Mouse (Mus musculus): ENCODE data around the gene Pon1. TPM values are rescaled to one million over a fixed set of nuclear protein-coding genes. Genes with fewer than 3 reads are reported as not detected.

Pon1 gene
- polyA plus RNA-seq, 1 experiment from 2014 or later = not detected

GRCm38 (mm10) chr6:5218190-5218589 is 24.4 kb upstream of the Pon1 start:
- Histone ChIP-seq H3K4me3 (ENCODE audit: low read depth, low read length) (no peak overlapping the region), H3K4me1 (ENCODE audit: control insufficient read depth, insufficient read depth, low read length) (no peaks in the 10 kb centered on the region), H3K36me3 (ENCODE audit: control insufficient read depth, insufficient read depth, low read length) (no peaks in the 10 kb centered on the region), H3K9ac (replicated peaks; ENCODE audit: low read depth, low read length) (no peak overlapping the region), H3K4me2 (ENCODE audit: low read depth, low read length) (no peak overlapping the region), H3K27me3 (ENCODE audit: control insufficient read depth, insufficient read depth, low read length) (no peaks in the 10 kb centered on the region), H3K9me3 (ENCODE audit: control insufficient read depth, low read length) (no peaks in the 10 kb centered on the region), H3K27ac (ENCODE audit: low read depth, low read length) (no peak overlapping the region)
- 96% methylated on average over 4 of the region's 4 CpGs for WGBS
- ATAC-seq (ENCODE audit: low read depth) = no peak

- H3K27ac ChIP-seq (ENCODE audit: low read depth, low read length) = no peak overlapping the region
- no peaks in the 10 kb centered on the region for H3K9me3 ChIP-seq (ENCODE audit: control insufficient read depth, low read length)
- H3K4me2 ChIP-seq (ENCODE audit: low read depth, low read length) = no peak overlapping the region
- H3K4me3 ChIP-seq (ENCODE audit: low read depth, low read length) = no peak overlapping the region
- H3K9ac ChIP-seq (replicated peaks; ENCODE audit: low read depth, low read length) = no peak overlapping the region
- 75% methylated on average over 2 of the region's 2 CpGs for WGBS
- no peak for ATAC-seq (ENCODE audit: low read depth)
- H3K27me3 ChIP-seq (ENCODE audit: control insufficient read depth, insufficient read depth, low read length) = no peaks in the 10 kb centered on the region
- H3K36me3 ChIP-seq (ENCODE audit: control insufficient read depth, insufficient read depth, low read length) = no peaks in the 10 kb centered on the region
- H3K4me1 ChIP-seq (ENCODE audit: control insufficient read depth, insufficient read depth, low read length) = no peaks in the 10 kb centered on the region
These were observed 14.1 kb upstream of the Pon1 start for GRCm38 (mm10) chr6:5207817-5208216.

- H3K4me3 ChIP-seq (ENCODE audit: low read depth, low read length) = no peak overlapping the region
- no peak overlapping the region for H3K9ac ChIP-seq (replicated peaks; ENCODE audit: low read depth, low read length)
- no peaks in the 10 kb centered on the region for H3K27me3 ChIP-seq (ENCODE audit: control insufficient read depth, insufficient read depth, low read length)
- H3K36me3 ChIP-seq (ENCODE audit: control insufficient read depth, insufficient read depth, low read length) = no peaks in the 10 kb centered on the region
- H3K4me2 ChIP-seq (ENCODE audit: low read depth, low read length) = no peak overlapping the region
- no peaks in the 10 kb centered on the region for H3K9me3 ChIP-seq (ENCODE audit: control insufficient read depth, low read length)
- no peak for ATAC-seq (ENCODE audit: low read depth)
- WGBS = 87% methylated on average over 3 of the region's 3 CpGs
- H3K27ac ChIP-seq (ENCODE audit: low read depth, low read length) = no peak overlapping the region
- H3K4me1 ChIP-seq (ENCODE audit: control insufficient read depth, insufficient read depth, low read length) = no peaks in the 10 kb centered on the region
These were observed 6.2 kb upstream of the Pon1 start for GRCm38 (mm10) chr6:5199916-5200315.

GRCm38 (mm10) chr6:5199376-5199905 is 5.7 kb upstream of the Pon1 start:
- no peaks in the 10 kb centered on the region for H3K27me3 ChIP-seq (ENCODE audit: control insufficient read depth, insufficient read depth, low read length)
- no peaks in the 10 kb centered on the region for H3K36me3 ChIP-seq (ENCODE audit: control insufficient read depth, insufficient read depth, low read length)
- no peak for ATAC-seq (ENCODE audit: low read depth)
- H3K27ac ChIP-seq (ENCODE audit: low read depth, low read length) = no peak overlapping the region
- no peak overlapping the region for H3K4me3 ChIP-seq (ENCODE audit: low read depth, low read length)
- no peak overlapping the region for H3K9ac ChIP-seq (replicated peaks; ENCODE audit: low read depth, low read length)
- no peaks in the 10 kb centered on the region for H3K4me1 ChIP-seq (ENCODE audit: control insufficient read depth, insufficient read depth, low read length)
- no peak overlapping the region for H3K4me2 ChIP-seq (ENCODE audit: low read depth, low read length)
- H3K9me3 ChIP-seq (ENCODE audit: control insufficient read depth, low read length) = no peaks in the 10 kb centered on the region
- 89% methylated on average over 8 of the region's 8 CpGs for WGBS

- H3K4me1 ChIP-seq (ENCODE audit: control insufficient read depth, insufficient read depth, low read length) = no peaks in the 10 kb centered on the region
- no peak overlapping the region for H3K4me2 ChIP-seq (ENCODE audit: low read depth, low read length)
- H3K27ac ChIP-seq (ENCODE audit: low read depth, low read length) = no peak overlapping the region
- WGBS = 92% methylated on average over 5 of the region's 5 CpGs
- no peaks in the 10 kb centered on the region for H3K36me3 ChIP-seq (ENCODE audit: control insufficient read depth, insufficient read depth, low read length)
- no peak overlapping the region for H3K9ac ChIP-seq (replicated peaks; ENCODE audit: low read depth, low read length)
- no peak for ATAC-seq (ENCODE audit: low read depth)
- no peak overlapping the region for H3K4me3 ChIP-seq (ENCODE audit: low read depth, low read length)
- H3K27me3 ChIP-seq (ENCODE audit: control insufficient read depth, insufficient read depth, low read length) = no peaks in the 10 kb centered on the region
- H3K9me3 ChIP-seq (ENCODE audit: control insufficient read depth, low read length) = no peaks in the 10 kb centered on the region
These were observed 4.8 kb upstream of the Pon1 start for GRCm38 (mm10) chr6:5198590-5198989.

- 87% methylated on average over 4 of the region's 4 CpGs for WGBS
- no peak for ATAC-seq (ENCODE audit: low read depth)
These were observed 3.0 kb downstream of the Pon1 start for GRCm38 (mm10) chr6:5190761-5191160.

GRCm38 (mm10) chr6:5189507-5189906 is 4.2 kb downstream of the Pon1 start:
- Histone ChIP-seq H3K36me3 (ENCODE audit: control insufficient read depth, insufficient read depth, low read length) (no peaks in the 10 kb centered on the region), H3K4me2 (ENCODE audit: low read depth, low read length) (no peak overlapping the region), H3K9me3 (ENCODE audit: control insufficient read depth, low read length) (no peaks in the 10 kb centered on the region), H3K9ac (replicated peaks; ENCODE audit: low read depth, low read length) (no peak overlapping the region), H3K27ac (ENCODE audit: low read depth, low read length) (no peak overlapping the region), H3K4me3 (ENCODE audit: low read depth, low read length) (no peak overlapping the region), H3K27me3 (ENCODE audit: control insufficient read depth, insufficient read depth, low read length) (no peaks in the 10 kb centered on the region), H3K4me1 (ENCODE audit: control insufficient read depth, insufficient read depth, low read length) (no peaks in the 10 kb centered on the region)
- 69% methylated on average over 4 of the region's 4 CpGs for WGBS
- no peak; the same call in 1 of the 2 replicates for ATAC-seq (ENCODE audit: low read depth)

More at GRCm38 (mm10) chr6:5190761-5191160, 3.0 kb downstream of the Pon1 start:
- Histone ChIP-seq H3K27ac (ENCODE audit: low read depth, low read length) (no peak overlapping the region), H3K4me3 (ENCODE audit: low read depth, low read length) (no peak overlapping the region), H3K4me2 (ENCODE audit: low read depth, low read length) (no peak overlapping the region), H3K9me3 (ENCODE audit: control insufficient read depth, low read length) (no peaks in the 10 kb centered on the region), H3K36me3 (ENCODE audit: control insufficient read depth, insufficient read depth, low read length) (no peaks in the 10 kb centered on the region), H3K9ac (replicated peaks; ENCODE audit: low read depth, low read length) (no peak overlapping the region), H3K4me1 (ENCODE audit: control insufficient read depth, insufficient read depth, low read length) (no peaks in the 10 kb centered on the region), H3K27me3 (ENCODE audit: control insufficient read depth, insufficient read depth, low read length) (no peaks in the 10 kb centered on the region)

- ATAC-seq (ENCODE audit: low read depth) = no peak
- no peak overlapping the region for H3K9ac ChIP-seq (replicated peaks; ENCODE audit: low read depth, low read length)
- WGBS = 78% methylated on average over 6 of the region's 6 CpGs
These were observed 4.8 kb downstream of the Pon1 start for GRCm38 (mm10) chr6:5188938-5189337.

GRCm38 (mm10) chr6:5188036-5188435 is 5.7 kb downstream of the Pon1 start:
- no peak overlapping the region for H3K4me2 ChIP-seq (ENCODE audit: low read depth, low read length)
- H3K27me3 ChIP-seq (ENCODE audit: control insufficient read depth, insufficient read depth, low read length) = no peaks in the 10 kb centered on the region
- no peak overlapping the region for H3K9ac ChIP-seq (replicated peaks; ENCODE audit: low read depth, low read length)
- no peak overlapping the region for H3K4me3 ChIP-seq (ENCODE audit: low read depth, low read length)
- no peaks in the 10 kb centered on the region for H3K4me1 ChIP-seq (ENCODE audit: control insufficient read depth, insufficient read depth, low read length)
- H3K27ac ChIP-seq (ENCODE audit: low read depth, low read length) = no peak overlapping the region
- no peaks in the 10 kb centered on the region for H3K9me3 ChIP-seq (ENCODE audit: control insufficient read depth, low read length)
- no peaks in the 10 kb centered on the region for H3K36me3 ChIP-seq (ENCODE audit: control insufficient read depth, insufficient read depth, low read length)
- ATAC-seq (ENCODE audit: low read depth) = no peak
- WGBS = 87% methylated on average over 5 of the region's 5 CpGs

More at GRCm38 (mm10) chr6:5188938-5189337, 4.8 kb downstream of the Pon1 start:
- Histone ChIP-seq H3K4me1 (ENCODE audit: control insufficient read depth, insufficient read depth, low read length) (no peaks in the 10 kb centered on the region), H3K27ac (ENCODE audit: low read depth, low read length) (no peak overlapping the region), H3K4me3 (ENCODE audit: low read depth, low read length) (no peak overlapping the region), H3K27me3 (ENCODE audit: control insufficient read depth, insufficient read depth, low read length) (no peaks in the 10 kb centered on the region), H3K4me2 (ENCODE audit: low read depth, low read length) (no peak overlapping the region), H3K36me3 (ENCODE audit: control insufficient read depth, insufficient read depth, low read length) (no peaks in the 10 kb centered on the region), H3K9me3 (ENCODE audit: control insufficient read depth, low read length) (no peaks in the 10 kb centered on the region)

Data from neural tube, embryonic 14.5 days (tissue).